Mouse (Mus musculus) left cerebral cortex, adult 9 months (tissue): ENCODE measurements at regions not wholly inside any gene's neighbourhood (a gene's known extent, or its start where the extent isn't known, plus 50 kb on each side); places are given as distances from the start of the nearest gene placed in this dataset.

Experiments used
- DNase-seq, 2 experiments: peaks; one replicate each; pipeline ENCODE4 v3.0.0; 2022; ENCODE audit warnings: low spot score in 2 of 2

DNA sequence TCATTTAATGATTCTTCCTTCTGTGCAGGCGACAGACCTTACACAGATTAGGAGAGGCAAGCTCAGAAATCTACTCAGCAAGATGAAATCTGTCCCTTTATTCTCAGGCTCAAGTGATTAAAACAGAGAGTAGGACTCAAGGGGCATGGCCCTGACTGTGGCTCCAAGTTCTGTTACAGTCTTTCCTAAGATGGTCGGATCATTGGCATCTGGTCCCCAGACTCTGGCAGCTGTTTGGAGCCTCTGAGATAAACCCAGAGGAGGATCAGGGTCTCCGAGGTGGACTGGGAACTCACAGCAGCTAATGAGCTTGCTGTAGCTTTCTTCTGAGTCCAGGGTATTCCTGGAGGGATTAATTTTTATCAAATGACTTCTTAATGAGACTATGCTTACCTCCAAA lies 51.7 kb upstream of the Hs3st2 start:
- no peak for DNase-seq
